Mouse (Mus musculus) kidney, embryonic 16.5 days (tissue): ENCODE data around the gene Polr1d. TPM values are rescaled to one million over a fixed set of nuclear protein-coding genes. Genes with fewer than 3 reads are reported as not detected.

Source experiments
- ATAC-seq: fragments of 200-750 bp; cut with Nextera tagmentation; 2 replicates; pipeline ENCODE4 v1.8.0; 2017; ENCODE audit warnings: moderate TSS enrichment; ENCODE audit not compliant: low FRiP score, low TSS enrichment
- H3K27ac ChIP-seq: fragments of 300-500 bp; sonication (generic); 2 replicates; pipeline ENCODE4 v1.5.1; 2014; ENCODE audit warnings: low read length
- H3K27me3 ChIP-seq: fragments of 300-500 bp; sonication (generic); 2 replicates; pipeline ENCODE4 v1.6.1; 2014; ENCODE audit warnings: low read length, control low read depth, mixed read lengths; ENCODE audit not compliant: insufficient read depth
- H3K36me3 ChIP-seq: fragments of 300-500 bp; sonication (generic); 2 replicates; pipeline ENCODE4 v1.6.1; 2014; ENCODE audit warnings: low read length, control low read depth, mixed read lengths; ENCODE audit not compliant: insufficient read depth
- H3K4me1 ChIP-seq: fragments of 300-500 bp; sonication (generic); 2 replicates; pipeline ENCODE4 v1.6.1; 2014; ENCODE audit warnings: low read length, control low read depth, mixed read lengths; ENCODE audit not compliant: insufficient read depth
- H3K4me2 ChIP-seq: fragments of 300-500 bp; sonication (generic); replicated peaks from 2 replicates; pipeline ENCODE4 v1.6.1; 2014; ENCODE audit warnings: low read depth, low read length
- H3K4me3 ChIP-seq: fragments of 300-500 bp; sonication (generic); 2 replicates; pipeline ENCODE4 v1.5.1; 2014; ENCODE audit warnings: mild to moderate bottlenecking, low read length
- H3K9ac ChIP-seq: fragments of 300-500 bp; sonication (generic); replicated peaks from 2 replicates; pipeline ENCODE4 v1.6.1; 2014; ENCODE audit warnings: low read length
- H3K9me3 ChIP-seq: fragments of 300-500 bp; sonication (generic); 2 replicates; pipeline ENCODE4 v1.6.1; 2016; ENCODE audit warnings: low read length, control low read depth
- WGBS: fragments of 180-500 bp; shearing (Covaris S2); extraction: QIAGEN DNeasy Blood & Tissue Kit; methylation state at CpG from one replicate; pipeline ENCODE4 v1.1.7; 2014; 5-methylcytosine and 5-hydroxymethylcytosine counted together
- polyA plus RNA-seq: library from polyadenylated mRNA; unstranded; fragments of >200 nt; fragmentation: Nextera tagmentation; extraction: Ambion mirVana; gene quantifications from 2 replicates; pipeline ENCODE4 v1.2.1, GENCODE M21; 2015

Gene Polr1d
- polyA plus RNA-seq, 1 experiment from 2014 or later: 137 TPM

DNA sequence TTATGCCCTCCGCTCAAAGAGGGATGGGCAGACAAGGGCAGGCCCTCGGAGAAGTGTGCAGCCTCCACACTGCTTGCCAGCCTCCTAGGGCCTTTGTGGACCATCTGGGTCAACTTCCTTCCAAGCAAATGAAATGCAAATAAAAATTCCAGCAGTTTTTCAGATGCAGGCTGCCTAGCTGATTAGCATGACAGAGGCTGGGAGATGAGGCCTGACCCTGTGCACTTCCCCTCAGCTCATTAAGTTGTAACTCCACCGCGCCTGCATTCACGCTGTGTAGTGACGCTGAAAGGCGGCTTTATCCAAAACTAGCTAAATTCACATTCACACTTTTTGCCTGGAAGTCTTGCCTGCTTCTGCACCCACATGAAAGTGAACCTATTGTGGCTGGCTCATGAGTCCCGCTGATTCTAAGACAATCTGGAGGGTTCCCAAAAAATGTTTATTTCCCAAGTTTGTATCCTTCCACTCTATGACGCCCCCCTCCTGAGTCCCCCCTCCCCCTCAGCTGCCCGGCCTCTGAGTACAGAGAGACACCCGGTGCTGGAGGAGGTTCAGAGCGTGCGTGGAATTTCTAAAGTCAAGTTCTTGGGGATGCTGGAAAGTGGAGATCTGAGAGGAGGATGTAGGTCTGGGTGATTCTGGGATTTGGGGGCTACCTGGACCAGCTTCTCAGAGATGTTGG lies 78.7 kb downstream of the Polr1d start:
- Histone ChIP-seq H3K36me3 (no peaks in the 10 kb centered on the region), H3K27me3 (no peaks in the 10 kb centered on the region), H3K4me2 (no peak overlapping the region), H3K9ac (no peak overlapping the region), H3K9me3 (no peaks in the 10 kb centered on the region), H3K4me1 (peaks cover 14% of the 10 kb centered on the region), H3K27ac (no peak overlapping the region), H3K4me3 (no peak overlapping the region)
- no peak for ATAC-seq
- 9% methylated on average over 13 of the region's 13 CpGs for WGBS

DNA sequence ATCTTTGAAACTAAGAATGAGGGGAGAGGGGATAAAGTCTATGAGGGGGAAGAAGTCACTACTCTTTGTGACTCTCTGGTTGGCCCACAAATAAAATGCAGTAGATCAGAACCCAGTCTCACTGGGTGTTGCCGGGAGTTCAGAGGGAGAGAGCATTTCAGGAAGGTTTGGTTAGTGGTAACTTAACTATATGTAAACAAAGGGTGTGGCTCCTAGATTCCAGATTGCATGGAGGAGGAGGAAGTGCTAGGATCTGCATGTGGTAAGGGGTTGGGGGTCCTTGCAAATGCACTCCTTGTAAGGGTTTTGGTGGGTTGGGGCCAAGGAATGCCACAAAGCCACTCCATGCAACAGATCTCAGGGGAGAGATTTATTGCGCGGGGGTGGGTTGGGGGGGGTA lies 79.5 kb downstream of the Polr1d start:
- WGBS: 21% methylated on average over 3 of the region's 3 CpGs

DNA sequence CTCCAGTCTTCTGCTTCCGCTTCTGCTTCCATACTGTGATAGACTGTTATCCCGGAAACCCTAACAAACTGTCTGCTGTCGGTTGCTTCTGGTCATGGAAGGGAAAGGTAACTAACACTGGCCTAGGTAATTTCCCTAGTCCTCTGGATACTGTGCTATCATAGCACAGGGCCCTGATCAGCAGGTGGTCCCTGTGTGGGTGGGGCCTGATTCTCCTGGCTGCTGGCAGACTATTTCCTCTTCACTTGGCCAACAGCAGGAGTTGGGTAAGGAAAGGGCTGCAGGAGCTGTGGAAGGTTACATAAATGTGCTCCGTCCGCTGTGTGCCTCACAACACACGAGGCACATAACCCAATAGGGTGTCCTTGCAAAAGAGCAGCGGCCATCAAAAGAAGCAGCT lies 80.6 kb downstream of the Polr1d start:
- no peak overlapping the region for H3K9ac ChIP-seq
- H3K4me2 ChIP-seq: no peak overlapping the region
- H3K4me3 ChIP-seq: no peak overlapping the region
- H3K4me1 ChIP-seq: peaks cover 14% of the 10 kb centered on the region
- H3K36me3 ChIP-seq: no peaks in the 10 kb centered on the region
- H3K27me3 ChIP-seq: no peaks in the 10 kb centered on the region
- no peak for ATAC-seq
- WGBS: 75% methylated on average over 7 of the region's 7 CpGs
- no peak overlapping the region for H3K27ac ChIP-seq
- H3K9me3 ChIP-seq: no peaks in the 10 kb centered on the region

More for the DNA sequence above, 79.5 kb downstream of the Polr1d start:
- Histone ChIP-seq H3K9me3 (no peaks in the 10 kb centered on the region), H3K4me2 (no peak overlapping the region), H3K27ac (no peak overlapping the region), H3K36me3 (no peaks in the 10 kb centered on the region), H3K9ac (no peak overlapping the region), H3K27me3 (no peaks in the 10 kb centered on the region), H3K4me1 (peaks cover 14% of the 10 kb centered on the region), H3K4me3 (no peak overlapping the region)
- ATAC-seq: no peak

DNA sequence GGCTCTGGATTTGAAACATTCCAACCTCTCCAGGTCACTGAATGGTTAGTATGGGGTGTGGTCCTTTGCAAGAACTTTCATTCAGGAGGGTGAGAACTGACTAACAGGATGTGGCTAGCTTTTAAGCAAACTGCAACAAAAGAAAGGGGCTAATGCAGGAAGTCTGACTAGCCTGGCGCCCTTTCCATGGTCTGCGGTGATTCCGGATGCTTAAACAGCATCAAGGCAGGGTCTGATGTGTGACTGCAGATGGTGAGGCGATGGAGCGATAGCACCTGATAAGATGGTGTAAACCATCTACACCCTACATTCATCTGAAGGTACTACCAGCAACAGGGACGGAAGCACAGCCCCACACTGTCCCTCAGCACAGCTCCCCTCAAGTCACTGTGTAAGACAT lies 82.5 kb downstream of the Polr1d start:
- Histone ChIP-seq H3K4me2 (no peak overlapping the region), H3K9ac (no peak overlapping the region), H3K27me3 (no peaks in the 10 kb centered on the region), H3K4me3 (no peak overlapping the region), H3K4me1 (peaks cover 14% of the 10 kb centered on the region), H3K27ac (no peak overlapping the region), H3K9me3 (no peaks in the 10 kb centered on the region), H3K36me3 (no peaks in the 10 kb centered on the region)
- WGBS: 85% methylated on average over 6 of the region's 6 CpGs
- no peak for ATAC-seq

DNA sequence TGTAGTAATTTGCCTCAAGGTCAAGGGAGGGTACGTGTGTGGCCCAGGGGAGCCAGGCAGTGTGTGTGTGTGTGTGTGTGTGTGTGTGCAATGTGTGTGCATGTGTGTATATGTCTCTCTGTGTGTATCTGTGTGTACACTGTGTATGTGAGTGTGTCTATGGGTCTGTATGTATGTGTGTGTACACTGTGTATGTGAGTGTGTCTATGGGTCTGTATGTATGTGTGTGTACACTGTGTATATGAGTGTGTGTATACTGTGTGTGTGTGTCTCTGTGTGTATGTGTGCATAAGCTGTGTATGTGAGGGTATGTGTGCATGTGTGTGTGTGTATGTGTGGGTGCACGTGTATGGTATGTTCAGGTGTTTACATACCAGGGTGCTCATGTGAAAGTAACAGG lies 82.9 kb downstream of the Polr1d start:
- ATAC-seq: no peak; the same call in 1 of the 2 replicates
- no peaks in the 10 kb centered on the region for H3K9me3 ChIP-seq
- H3K4me1 ChIP-seq: peaks cover 14% of the 10 kb centered on the region
- no peak overlapping the region for H3K9ac ChIP-seq
- no peaks in the 10 kb centered on the region for H3K27me3 ChIP-seq
- H3K4me2 ChIP-seq: no peak overlapping the region
- no peak overlapping the region for H3K4me3 ChIP-seq
- H3K36me3 ChIP-seq: no peaks in the 10 kb centered on the region
- WGBS: 91% methylated on average over 2 of the region's 2 CpGs
- no peak overlapping the region for H3K27ac ChIP-seq

Other genes starting within 250 kb of the Polr1d start
- gene Rpl21, start 244.2 kb upstream of the Polr1d start, polyA plus RNA-seq: 457 and 459 TPM in 2 replicates
- gene Rasl11a, start 232.0 kb upstream of the Polr1d start, polyA plus RNA-seq: 90.6 and 100 TPM in 2 replicates
- 122 and 128 TPM in 2 replicates for gene Gtf3a, start 128.4 kb upstream of the Polr1d start, polyA plus RNA-seq
- 23.1 and 26.0 TPM in 2 replicates for gene Mtif3, start 113.2 kb upstream of the Polr1d start, polyA plus RNA-seq
- gene Lnx2, start 464 bp upstream of the Polr1d start, polyA plus RNA-seq: 16.0 and 17.9 TPM in 2 replicates
- gene Gsx1, start 111.6 kb downstream of the Polr1d start, polyA plus RNA-seq: not detected in 2 replicates
- not detected in 2 replicates for gene Pdx1, start 192.9 kb downstream of the Polr1d start, polyA plus RNA-seq
- not detected in 2 replicates for gene Cdx2, start 230.2 kb downstream of the Polr1d start, polyA plus RNA-seq
- not detected in 2 replicates for gene Urad, start 245.4 kb downstream of the Polr1d start, polyA plus RNA-seq